Mouse (Mus musculus) midbrain, embryonic 12.5 days (tissue): ENCODE measurements around the gene Asrgl1. TPM values are rescaled to one million over a fixed set of nuclear protein-coding genes. Genes with fewer than 3 reads are reported as not detected.
"Not testable (repeated sequence)": the region's sequence is repeated elsewhere in the genome, so short reads cannot be mapped to it uniquely, and the experiment has no call there.

Experiments
- ATAC-seq: fragments of 200-750 bp; cut with Nextera tagmentation; 2 replicates; pipeline ENCODE4 v1.8.0; 2017; ENCODE audit warnings: low read depth, moderate TSS enrichment, moderate library complexity; ENCODE audit not compliant: low FRiP score
- H3K27ac ChIP-seq: fragments of 300-500 bp; sonication (generic); replicated peaks from 2 replicates; pipeline ENCODE4 v1.5.1; 2016; ENCODE audit warnings: mild to moderate bottlenecking
- H3K27me3 ChIP-seq: fragments of 300-500 bp; sonication (generic); 2 replicates; pipeline ENCODE4 v1.6.1; 2016; ENCODE audit warnings: mild to moderate bottlenecking
- H3K36me3 ChIP-seq: fragments of 300-500 bp; sonication (generic); 2 replicates; pipeline ENCODE4 v1.6.1; 2016
- H3K4me1 ChIP-seq: fragments of 300-500 bp; sonication (generic); 2 replicates; pipeline ENCODE4 v1.6.1; 2016
- H3K4me2 ChIP-seq: fragments of 300-500 bp; sonication (generic); replicated peaks from 2 replicates; pipeline ENCODE4 v1.6.1; 2016; ENCODE audit warnings: mild to moderate bottlenecking, moderate library complexity
- H3K4me3 ChIP-seq: fragments of 300-500 bp; sonication (generic); 2 replicates; pipeline ENCODE4 v1.5.1; 2016; ENCODE audit warnings: mild to moderate bottlenecking
- H3K9ac ChIP-seq: fragments of 300-500 bp; sonication (generic); replicated peaks from 2 replicates; pipeline ENCODE4 v1.6.1; 2016; ENCODE audit warnings: mild to moderate bottlenecking, moderate library complexity
- H3K9me3 ChIP-seq: fragments of 300-500 bp; sonication (generic); 2 replicates; pipeline ENCODE4 v1.6.1; 2016; ENCODE audit warnings: mild to moderate bottlenecking
- WGBS: fragments of 180-500 bp; shearing (Covaris S2); methylation state at CpG from one replicate; pipeline ENCODE4 v1.1.7; 2016; 5-methylcytosine and 5-hydroxymethylcytosine counted together
- polyA plus RNA-seq: library from polyadenylated mRNA; unstranded; fragments of >200 nt; fragmentation: Nextera tagmentation; extraction: Ambion mirVana; gene quantifications from 2 replicates; pipeline ENCODE4 v1.2.1, GENCODE M21; 2016

The Asrgl1 gene
- polyA plus RNA-seq, 1 experiment from 2014 or later, result 15.0 TPM

DNA sequence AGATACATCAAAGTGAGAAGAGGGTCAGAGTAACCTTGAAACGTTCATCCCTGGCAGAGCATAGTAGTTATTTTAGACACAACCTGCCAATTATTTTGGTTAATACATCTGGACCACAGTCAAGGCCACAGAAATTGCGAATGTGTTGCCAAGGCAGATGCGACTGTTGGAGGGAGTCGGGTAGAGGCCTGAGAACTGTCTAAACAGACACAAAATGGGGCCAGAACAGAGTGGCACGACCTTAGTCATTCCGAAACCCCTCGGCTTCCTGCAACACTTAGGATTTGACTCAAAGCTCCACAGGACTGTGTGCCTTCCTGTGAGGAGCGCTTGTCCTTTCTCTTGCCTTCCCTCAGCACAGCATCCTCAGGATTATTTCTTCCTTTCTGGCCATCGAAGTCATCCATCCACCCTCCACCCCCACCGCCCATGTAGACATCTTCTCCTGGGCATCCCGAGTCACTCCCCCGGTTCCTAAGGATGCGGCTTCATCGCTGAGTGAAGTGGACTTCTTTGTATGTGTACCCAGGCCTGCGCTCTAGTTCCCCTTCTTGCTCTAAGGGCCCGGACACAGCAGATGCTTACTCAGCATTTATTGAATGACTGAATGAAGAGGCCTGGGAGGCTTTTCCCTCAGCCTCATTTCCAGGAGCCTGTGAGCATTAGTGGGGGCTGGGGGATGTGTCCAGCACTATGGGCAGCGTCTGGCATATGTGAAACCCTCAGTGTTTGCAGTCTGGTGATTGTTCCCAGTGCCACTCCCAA, 35.0 kb downstream of the Asrgl1 start:
- Histone ChIP-seq H3K36me3 (no peaks in the 10 kb centered on the region), H3K27ac (no peak overlapping the region), H3K4me1 (no peaks in the 10 kb centered on the region), H3K4me2 (no peak overlapping the region), H3K9me3 (no peaks in the 10 kb centered on the region), H3K9ac (no peak overlapping the region), H3K27me3 (no peaks in the 10 kb centered on the region; the same call in 1 of the 2 replicates), H3K4me3 (no peak overlapping the region)
- 86% methylated on average over 17 of the region's 17 CpGs for WGBS
- no peak for ATAC-seq

DNA sequence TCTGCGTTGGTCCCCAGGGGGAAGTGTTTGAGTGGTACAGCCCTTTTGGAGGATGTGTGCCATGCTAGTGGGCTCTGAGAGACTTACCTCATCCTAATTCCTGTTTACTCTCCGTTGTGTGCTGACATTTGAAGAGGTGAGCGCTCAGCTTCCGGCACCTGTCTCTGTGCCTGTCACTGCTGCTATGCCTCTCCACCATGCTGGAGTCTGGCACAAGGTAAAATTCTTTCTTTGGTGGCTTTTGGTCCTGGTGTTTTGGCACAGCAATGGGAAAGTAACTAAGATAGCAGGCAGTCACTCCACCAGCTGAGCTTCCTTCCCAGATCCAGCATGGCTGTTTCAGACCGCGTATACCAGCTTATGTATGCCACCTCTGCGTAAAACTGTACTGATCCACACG, 35.7 kb downstream of the Asrgl1 start:
- Histone ChIP-seq H3K36me3 (no peaks in the 10 kb centered on the region), H3K4me3 (no peak overlapping the region), H3K27me3 (no peaks in the 10 kb centered on the region; the same call in 1 of the 2 replicates), H3K9me3 (no peaks in the 10 kb centered on the region), H3K27ac (no peak overlapping the region), H3K4me1 (no peaks in the 10 kb centered on the region), H3K9ac (no peak overlapping the region), H3K4me2 (no peak overlapping the region)
- ATAC-seq, result no peak
- 91% methylated on average over 8 of the region's 8 CpGs for WGBS

DNA sequence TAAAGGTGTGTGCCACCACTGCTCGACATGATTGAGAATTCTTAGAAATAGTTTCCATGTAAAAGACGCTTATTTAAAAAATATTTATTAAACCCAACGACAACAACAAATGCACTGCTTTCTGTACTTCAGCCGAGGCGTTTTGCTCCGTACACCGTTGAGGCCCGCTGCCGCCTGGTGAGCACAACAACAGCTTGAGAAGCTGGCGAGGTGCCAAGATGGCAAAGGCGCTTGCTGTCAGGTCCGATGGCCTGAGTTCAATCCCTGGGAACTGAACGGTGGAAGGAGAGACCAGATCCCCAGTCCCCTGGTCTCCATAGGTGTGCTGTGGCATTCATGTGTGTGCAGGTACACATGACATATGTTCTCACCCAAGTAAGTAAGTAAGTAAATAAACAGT, 38.0 kb downstream of the Asrgl1 start:
- no peaks in the 10 kb centered on the region for H3K4me1 ChIP-seq
- 90% methylated on average over 13 of the region's 13 CpGs for WGBS
- no peak for ATAC-seq

DNA sequence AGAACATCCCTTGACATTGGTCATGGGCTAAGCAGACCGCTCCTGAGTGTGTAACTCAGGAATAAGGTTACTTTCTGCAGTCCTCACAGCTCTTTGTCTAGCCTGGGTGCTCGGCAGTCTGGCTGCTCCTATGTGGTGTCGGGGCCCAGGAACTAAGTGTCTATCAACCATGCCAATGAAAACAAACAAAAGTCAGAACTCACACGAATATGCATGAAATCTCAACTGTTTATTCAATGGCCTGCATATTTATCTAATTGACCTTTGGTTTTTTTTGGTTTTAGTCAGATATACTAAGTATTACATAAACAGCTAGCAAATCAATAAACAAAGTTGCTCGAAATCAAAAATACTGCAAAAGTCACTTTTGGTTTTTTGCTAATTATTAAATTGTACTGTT, 40.3 kb downstream of the Asrgl1 start:
- Histone ChIP-seq H3K9me3 (no peaks in the 10 kb centered on the region), H3K4me3 (no peak overlapping the region), H3K27me3 (no peaks in the 10 kb centered on the region), H3K4me2 (no peak overlapping the region), H3K9ac (no peak overlapping the region), H3K36me3 (no peaks in the 10 kb centered on the region), H3K27ac (no peak overlapping the region), H3K4me1 (no peaks in the 10 kb centered on the region)
- no peak for ATAC-seq
- 72% methylated on average over 5 of the region's 5 CpGs for WGBS

More for the DNA sequence above, 38.0 kb downstream of the Asrgl1 start:
- Histone ChIP-seq H3K27me3 (no peaks in the 10 kb centered on the region; the same call in 1 of the 2 replicates), H3K27ac (no peak overlapping the region), H3K9ac (no peak overlapping the region), H3K4me2 (no peak overlapping the region), H3K4me3 (no peak overlapping the region), H3K36me3 (no peaks in the 10 kb centered on the region), H3K9me3 (no peaks in the 10 kb centered on the region)

DNA sequence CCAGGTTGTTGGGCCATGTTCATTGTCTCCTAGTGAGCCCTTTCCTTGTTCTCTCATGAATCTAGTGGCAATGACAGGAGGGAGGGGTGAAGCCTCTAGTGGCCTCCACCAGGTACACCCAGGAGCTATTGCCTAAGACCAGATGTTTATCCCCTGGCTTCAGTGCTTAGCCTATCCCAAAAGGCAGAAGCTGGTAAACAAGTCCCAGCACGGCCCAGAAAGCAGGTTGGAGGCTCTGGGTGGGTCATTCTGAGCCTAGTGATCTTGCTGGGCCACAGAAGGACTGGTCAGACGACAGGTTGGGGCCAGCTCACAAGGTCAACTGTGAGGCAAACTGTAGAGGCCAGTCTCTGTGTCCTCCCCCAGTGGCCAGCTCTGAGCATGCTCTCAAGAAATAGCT, 44.7 kb downstream of the Asrgl1 start:
- H3K4me1 ChIP-seq, result no peaks in the 10 kb centered on the region
- no peaks in the 10 kb centered on the region for H3K27me3 ChIP-seq
- no peaks in the 10 kb centered on the region for H3K36me3 ChIP-seq
- no peak overlapping the region for H3K27ac ChIP-seq
- H3K9ac ChIP-seq, result no peak overlapping the region
- no peak overlapping the region for H3K4me2 ChIP-seq
- no peak for ATAC-seq
- 42% methylated on average over 2 of the region's 2 CpGs for WGBS
- no peaks in the 10 kb centered on the region for H3K9me3 ChIP-seq
- no peak overlapping the region for H3K4me3 ChIP-seq

DNA sequence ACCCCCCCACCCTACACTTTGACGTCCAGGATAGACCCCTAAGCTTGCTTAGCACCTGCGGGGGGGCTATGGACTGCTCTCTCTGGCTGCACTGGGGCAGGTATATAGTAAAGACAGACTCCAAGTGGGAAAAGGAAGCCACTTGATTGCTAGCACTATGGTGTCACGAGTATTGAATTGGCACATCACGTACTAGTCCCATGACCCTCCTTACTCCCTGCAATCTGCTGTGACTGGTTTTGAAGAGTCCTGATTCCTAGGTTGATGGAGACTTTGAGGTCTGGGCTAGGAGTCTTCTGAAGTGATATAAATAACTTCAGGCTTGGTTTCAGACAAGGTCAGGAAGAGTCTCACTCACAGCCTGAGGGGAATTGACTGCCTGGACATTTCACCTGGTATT, 45.2 kb downstream of the Asrgl1 start:
- no peak for ATAC-seq
- H3K4me1 ChIP-seq, result no peaks in the 10 kb centered on the region
- H3K9ac ChIP-seq, result no peak overlapping the region
- WGBS, result 72% methylated on average over 4 of the region's 4 CpGs
- H3K9me3 ChIP-seq, result no peaks in the 10 kb centered on the region
- H3K36me3 ChIP-seq, result no peaks in the 10 kb centered on the region
- no peaks in the 10 kb centered on the region for H3K27me3 ChIP-seq
- H3K4me2 ChIP-seq, result no peak overlapping the region
- H3K4me3 ChIP-seq, result no peak overlapping the region
- H3K27ac ChIP-seq, result no peak overlapping the region

DNA sequence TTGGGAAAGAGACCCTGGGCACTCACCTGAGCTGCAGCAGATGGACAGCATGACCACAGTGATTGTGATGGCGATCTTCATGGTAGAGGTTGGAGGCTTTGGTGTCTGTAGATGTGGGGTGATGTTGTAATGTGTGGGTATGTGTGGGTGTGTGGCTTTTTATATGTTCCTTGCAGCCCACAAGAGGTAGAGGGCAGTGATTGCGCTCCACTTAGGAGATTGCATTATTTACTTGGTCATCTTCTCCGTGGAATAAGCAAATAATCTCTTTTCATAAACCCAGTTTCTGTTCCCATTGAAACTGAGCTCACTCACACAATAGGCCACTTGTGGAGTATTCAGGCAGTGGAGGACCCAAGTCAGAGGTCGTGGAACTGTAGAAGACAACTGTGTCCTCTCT, 47.6 kb downstream of the Asrgl1 start, which contains the start of gene Scgb1a1:
Gene Scgb1a1 (minus strand): TSS at position 138 of the 400 bp plus-strand sequence.
- Histone ChIP-seq H3K9me3 (no peaks in the 10 kb centered on the region), H3K4me1 (no peaks in the 10 kb centered on the region), H3K27me3 (peaks cover 6% of the 10 kb centered on the region; the same call in 1 of the 2 replicates), H3K4me3 (no peak within 1 kb of the TSS), H3K9ac (no peak within 1 kb of the TSS), H3K4me2 (no peak within 1 kb of the TSS), H3K36me3 (no peaks in the 10 kb centered on the region), H3K27ac (no peak within 1 kb of the TSS)
- no peak for ATAC-seq
- WGBS, result 87% methylated on average over 4 of the region's 4 CpGs

DNA sequence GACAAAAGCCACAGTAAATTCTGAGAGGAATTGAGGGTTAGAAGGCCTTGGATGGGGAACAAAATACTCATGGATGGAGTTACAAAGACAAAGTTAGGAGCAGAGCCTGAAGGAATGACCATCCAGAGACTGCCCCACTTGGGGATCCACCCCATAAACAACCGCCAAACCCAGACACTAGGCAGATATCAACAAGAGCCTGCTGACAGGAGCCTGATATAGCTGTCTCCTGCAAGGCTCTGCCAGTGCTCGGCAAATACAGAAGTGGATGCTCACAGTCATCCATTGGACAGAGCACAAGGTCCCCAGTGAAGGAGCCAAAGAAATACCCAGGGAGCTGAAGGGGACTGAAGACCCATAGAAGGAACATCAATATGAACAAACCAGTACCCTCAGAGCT, 51.5 kb downstream of the Asrgl1 start:
- H3K27ac ChIP-seq, H3K9ac ChIP-seq, H3K27me3 ChIP-seq, H3K36me3 ChIP-seq, H3K9me3 ChIP-seq, H3K4me2 ChIP-seq, H3K4me3 ChIP-seq, H3K4me1 ChIP-seq, ATAC-seq: not testable (repeated sequence)
- WGBS, result 71% methylated on average over 2 of the region's 2 CpGs

DNA sequence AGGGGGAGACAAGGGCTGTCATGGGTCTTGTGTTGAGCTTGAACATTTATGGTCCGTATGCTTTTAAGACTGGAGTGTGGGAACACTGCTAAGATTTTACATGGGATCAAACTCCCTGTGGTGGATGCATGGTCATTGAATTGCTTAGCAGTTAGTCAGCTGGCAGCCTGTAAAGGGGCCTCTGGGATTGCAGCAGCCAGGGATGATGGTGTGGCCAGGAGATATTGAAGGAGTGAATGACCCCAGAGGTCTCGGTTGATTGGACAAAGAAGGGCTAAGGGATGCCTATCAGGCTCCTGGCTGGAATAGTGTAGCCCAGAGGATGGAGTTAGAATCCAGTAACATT, 52.5 kb downstream of the Asrgl1 start:
- Histone ChIP-seq H3K9me3 (no peaks in the 10 kb centered on the region), H3K4me3 (no peak overlapping the region), H3K9ac (no peak overlapping the region), H3K4me2 (no peak overlapping the region), H3K27me3 (peaks cover 6% of the 10 kb centered on the region; the same call in 1 of the 2 replicates), H3K27ac (no peak overlapping the region), H3K36me3 (no peaks in the 10 kb centered on the region), H3K4me1 (no peaks in the 10 kb centered on the region)
- WGBS, result 82% methylated on average over 2 of the region's 2 CpGs
- no peak for ATAC-seq

DNA sequence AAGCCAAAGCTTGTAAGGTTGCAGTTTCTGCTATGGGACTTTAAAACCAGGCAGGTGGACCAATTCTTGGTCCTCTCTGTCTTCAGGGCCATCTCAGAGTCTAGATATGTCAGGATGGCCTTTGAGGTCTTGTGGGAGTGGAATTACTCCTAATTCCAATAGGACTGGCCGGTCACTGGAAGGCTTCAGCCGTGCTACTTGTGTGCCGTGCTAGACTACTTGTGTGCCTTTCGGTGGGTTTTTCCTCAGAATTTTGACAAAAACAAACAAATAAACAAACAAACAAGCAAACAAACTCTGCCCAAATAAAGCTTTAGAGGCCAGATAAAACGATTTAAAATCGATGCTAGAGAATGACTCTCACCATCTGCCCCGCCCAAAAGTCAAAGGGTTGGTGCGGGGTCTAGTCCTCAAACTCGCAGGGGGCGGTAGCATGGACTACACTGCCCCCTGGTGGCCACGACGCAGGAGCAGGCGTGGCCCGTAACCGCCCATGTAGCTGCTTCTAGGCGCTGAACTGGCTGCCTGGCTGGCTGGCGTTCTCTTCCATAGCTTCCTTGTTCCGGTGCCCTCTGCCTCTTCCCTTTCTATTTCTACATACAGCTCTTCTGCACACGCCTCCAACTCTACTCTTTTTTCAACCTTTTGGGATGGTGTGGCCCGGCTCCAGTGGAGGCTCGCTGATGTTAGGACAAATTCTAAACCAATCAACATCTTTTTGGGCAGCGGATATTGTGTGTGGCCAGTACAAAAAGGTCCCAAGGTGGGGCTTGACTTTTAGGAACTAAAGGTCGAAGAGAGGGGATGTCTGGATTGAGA, 53.0 kb downstream of the Asrgl1 start:
- peak; percentile 93 for ATAC-seq
- Histone ChIP-seq H3K4me1 (no peaks in the 10 kb centered on the region), H3K27ac (no peak overlapping the region), H3K4me3 (no peak overlapping the region), H3K9ac (0 out of 2 replicates have a peak overlapping the region, but pooled peaks have one; percentile 24), H3K4me2 (peak overlapping the region; percentile 21), H3K36me3 (no peaks in the 10 kb centered on the region), H3K27me3 (peaks cover 6% of the 10 kb centered on the region; the same call in 1 of the 2 replicates), H3K9me3 (no peaks in the 10 kb centered on the region)
- 20% methylated on average over 23 of the region's 23 CpGs for WGBS

DNA sequence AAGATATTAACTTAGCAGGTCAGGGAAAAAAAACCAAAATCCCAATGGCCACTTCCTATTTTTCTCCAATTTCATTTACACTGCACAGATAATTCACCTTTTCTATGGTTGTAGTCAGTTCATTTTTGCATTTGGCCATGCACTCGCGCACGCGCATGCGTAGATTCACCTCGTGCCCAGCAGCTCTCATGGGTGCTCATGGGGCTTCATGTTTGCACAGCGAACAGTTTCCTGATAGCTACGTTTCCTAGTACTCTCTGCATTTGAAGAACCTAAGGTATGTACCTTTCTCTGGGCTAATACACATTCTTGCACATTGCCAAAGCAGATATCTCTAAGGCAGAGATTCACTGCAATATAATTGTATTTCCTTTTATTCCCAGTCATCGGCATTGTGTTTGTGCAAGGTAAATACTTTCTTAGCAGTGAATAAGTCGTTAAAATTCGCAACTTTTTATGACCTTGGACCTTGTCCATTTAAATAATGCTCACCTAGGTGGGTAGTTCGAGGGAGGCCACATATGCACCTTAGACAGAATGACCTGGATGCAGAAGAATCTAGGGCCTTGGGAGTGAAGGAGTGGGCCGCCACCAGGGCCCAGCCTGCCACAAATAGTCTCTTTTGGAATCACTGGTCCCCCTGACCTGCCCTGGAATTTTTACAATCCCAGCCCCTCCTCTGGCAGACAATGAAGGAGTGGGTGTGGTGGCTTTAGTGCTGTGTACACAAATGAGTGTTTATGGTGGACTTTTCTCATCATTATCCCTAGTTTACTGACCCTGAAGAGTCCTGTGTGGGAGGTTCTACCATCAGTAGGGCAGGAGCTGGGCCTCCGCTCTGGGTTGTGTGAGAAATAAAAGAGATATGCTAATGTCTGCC, 53.9 kb downstream of the Asrgl1 start:
- Histone ChIP-seq H3K4me1 (no peaks in the 10 kb centered on the region), H3K36me3 (no peaks in the 10 kb centered on the region), H3K4me3 (no peak overlapping the region), H3K27ac (no peak overlapping the region), H3K9ac (no peak overlapping the region), H3K9me3 (no peaks in the 10 kb centered on the region), H3K4me2 (no peak overlapping the region; the same call in 1 of the 2 replicates), H3K27me3 (peaks cover 6% of the 10 kb centered on the region; the same call in 1 of the 2 replicates)
- peak; percentile 53 for ATAC-seq
- 84% methylated on average over 14 of the region's 14 CpGs for WGBS
